Mouse (Mus musculus): Measurements from ENCODE around the gene Wdr5b. TPM values are rescaled to one million over a fixed set of nuclear protein-coding genes. Genes with fewer than 3 reads are reported as not detected.

Gene Wdr5b
- total and polyA plus RNA-seq, 3 experiments = 5.4 to 7.4 (median 5.9) TPM

- TF ChIP-seq MYC (IDR thresholded peaks at IDR 0.05; ENCODE audit: low read depth, low read length) (peak; percentile 85), IRF4 (IDR thresholded peaks at IDR 0.05; ENCODE audit: low read depth, low read length) (peak; percentile 34)
Observed at GRCm38 (mm10) chr16:36040640-36041624, at the start of gene Wdr5b (continued).

GRCm38 (mm10) chr16:35992391-35992790 is 48.6 kb upstream of the Wdr5b start:
- H3K27ac ChIP-seq (ENCODE audit: insufficient read depth, low read depth) = no peak overlapping the region
- no peak for DNase-seq (ENCODE audit: extremely low read depth)
- no peak overlapping the region for H3K4me2 ChIP-seq (ENCODE audit: insufficient read depth, low read depth, poor library complexity, severe bottlenecking)
- peaks cover 88% of the 10 kb centered on the region for H3K79me2 ChIP-seq (replicated peaks; ENCODE audit: control insufficient read depth, extremely low read depth, insufficient read depth, poor library complexity, severe bottlenecking)
- dilution Hi-C loops (cut with MboI; ENCODE audit: extremely low pct_ligation_motif_present, extremely low pct_unique_long_range_greater_than_20kb, low sequenced_read_pairs) (no loop called here), in situ Hi-C loops (cut with MboI; ENCODE audit: low pct_ligation_motif_present, low pct_unique_long_range_greater_than_20kb, low sequenced_read_pairs) (no loop called here)
- TF ChIP-seq IRF4 (IDR thresholded peaks at IDR 0.05; ENCODE audit: low read depth, low read length) = no peak
- peaks cover 3 to 41% of the 10 kb centered on the region in 2 experiments; a peak in 3 of 4 replicates for H3K4me1 ChIP-seq (ENCODE audit: control insufficient read depth in 1 of 2, insufficient read depth in 2 of 2)
- no peak overlapping the region for H3K4me3 ChIP-seq (replicated peaks in 1 of 3; ENCODE audit: low read depth in 2 of 3, low read length in 2 of 3, poor library complexity in 1 of 3)
- no peaks in the 10 kb centered on the region for H3K27me3 ChIP-seq (replicated peaks)
- H3K9ac ChIP-seq (ENCODE audit: insufficient read depth, low read depth) = no peak overlapping the region
- H3K9me3 ChIP-seq (replicated peaks; ENCODE audit: low read length) = no peaks in the 10 kb centered on the region
- H3K36me3 ChIP-seq (replicated peaks in 1 of 2; ENCODE audit: control insufficient read depth in 1 of 2, insufficient read depth in 1 of 2, low read length in 1 of 2) = peaks cover 0 to 14% of the 10 kb centered on the region in 2 experiments

GRCm38 (mm10) chr16:35993316-35993715 is 47.7 kb upstream of the Wdr5b start:
- no peak for DNase-seq (ENCODE audit: extremely low read depth)
- H3K4me3 ChIP-seq (replicated peaks in 1 of 3; ENCODE audit: low read depth in 2 of 3, low read length in 2 of 3, poor library complexity in 1 of 3) = no peak overlapping the region
- H3K4me1 ChIP-seq (ENCODE audit: control insufficient read depth in 1 of 2, insufficient read depth in 2 of 2) = peaks cover 3 to 33% of the 10 kb centered on the region in 2 experiments; a peak in 3 of 4 replicates
- no peak overlapping the region for H3K27ac ChIP-seq (ENCODE audit: insufficient read depth, low read depth)
- no peak overlapping the region for H3K9ac ChIP-seq (ENCODE audit: insufficient read depth, low read depth)
- peaks cover 87% of the 10 kb centered on the region for H3K79me2 ChIP-seq (replicated peaks; ENCODE audit: control insufficient read depth, extremely low read depth, insufficient read depth, poor library complexity, severe bottlenecking)
- H3K4me2 ChIP-seq (ENCODE audit: insufficient read depth, low read depth, poor library complexity, severe bottlenecking) = no peak overlapping the region
- H3K9me3 ChIP-seq (replicated peaks; ENCODE audit: low read length) = no peaks in the 10 kb centered on the region
- H3K36me3 ChIP-seq (replicated peaks in 1 of 2; ENCODE audit: control insufficient read depth in 1 of 2, insufficient read depth in 1 of 2, low read length in 1 of 2) = peaks cover 0 to 18% of the 10 kb centered on the region in 2 experiments
- H3K27me3 ChIP-seq (replicated peaks) = no peaks in the 10 kb centered on the region
- TF ChIP-seq SIN3A (IDR thresholded peaks at IDR 0.05; ENCODE audit: low read length) (no peak), ZNF384 (IDR thresholded peaks at IDR 0.05; ENCODE audit: low read depth, low read length) (no peak), JUND (conservative IDR thresholded peaks at IDR 0.05; ENCODE audit: low read depth, low read length) (no peak), ZKSCAN1 (IDR thresholded peaks at IDR 0.05; ENCODE audit: borderline replicate concordance, low read depth, low read length) (no peak), NELFE (IDR thresholded peaks at IDR 0.05; ENCODE audit: low read depth, low read length) (no peak), ZC3H11A (IDR thresholded peaks at IDR 0.05; ENCODE audit: low read depth, low read length) (no peak), USF2 (conservative IDR thresholded peaks at IDR 0.05; ENCODE audit: low read depth, low read length) (no peak), MYC (IDR thresholded peaks at IDR 0.05; ENCODE audit: low read depth, low read length) (no peak), MXI1 (IDR thresholded peaks at IDR 0.05; ENCODE audit: low read depth, low read length) (no peak), TBP (conservative IDR thresholded peaks at IDR 0.05; ENCODE audit: low read depth, low read length) (no peak), MEF2A (IDR thresholded peaks at IDR 0.05; ENCODE audit: borderline replicate concordance, low read depth, low read length) (no peak), HCFC1 (IDR thresholded peaks at IDR 0.05; ENCODE audit: low read depth, low read length) (no peak)
- in situ Hi-C loops (cut with MboI; ENCODE audit: low pct_ligation_motif_present, low pct_unique_long_range_greater_than_20kb, low sequenced_read_pairs) = no loop called here
- dilution Hi-C loops (cut with MboI; ENCODE audit: extremely low pct_ligation_motif_present, extremely low pct_unique_long_range_greater_than_20kb, low sequenced_read_pairs) = no loop called here

Measured in CH12.LX (cell line).